Mouse (Mus musculus) stomach, postnatal 0 days (tissue): ENCODE measurements around the gene Zfp273. TPM values are rescaled to one million over a fixed set of nuclear protein-coding genes. Genes with fewer than 3 reads are reported as not detected.
"Not testable (repeated sequence)": the region's sequence is repeated elsewhere in the genome, so short reads cannot be mapped to it uniquely, and the experiment has no call there.

ENCODE experiments used
- ATAC-seq: fragments of 200-750 bp; cut with Nextera tagmentation; 2 replicates; pipeline ENCODE4 v1.8.0; 2017; ENCODE audit not compliant: low FRiP score, low TSS enrichment
- DNase-seq: peaks from one replicate; pipeline ENCODE4 v3.0.0-alpha.2; 2016; ENCODE audit warnings: low spot score
- H3K27ac ChIP-seq: fragments of 300-500 bp; sonication (generic); replicated peaks from 2 replicates; pipeline ENCODE4 v1.5.1; 2014; ENCODE audit warnings: mild to moderate bottlenecking, control low read depth
- H3K27me3 ChIP-seq: fragments of 300-500 bp; sonication (generic); 2 replicates; pipeline ENCODE4 v1.6.1; 2014; ENCODE audit warnings: low read length; ENCODE audit not compliant: control insufficient read depth, insufficient read depth
- H3K36me3 ChIP-seq: fragments of 300-500 bp; sonication (generic); 2 replicates; pipeline ENCODE4 v1.6.1; 2014; ENCODE audit warnings: low read length, mixed read lengths; ENCODE audit not compliant: control insufficient read depth, insufficient read depth
- H3K4me1 ChIP-seq: fragments of 300-500 bp; sonication (generic); replicated peaks from 2 replicates; pipeline ENCODE4 v1.6.1; 2014; ENCODE audit warnings: antibody characterized with exemption; ENCODE audit not compliant: control insufficient read depth, insufficient read depth
- H3K4me2 ChIP-seq: fragments of 300-500 bp; sonication (generic); replicated peaks from 2 replicates; pipeline ENCODE4 v1.6.1; 2014; ENCODE audit warnings: low read depth, mild to moderate bottlenecking, control low read depth, moderate library complexity
- H3K4me3 ChIP-seq: fragments of 300-500 bp; sonication (generic); 2 replicates; pipeline ENCODE4 v1.5.1; 2014; ENCODE audit warnings: low read depth, low read length, control low read depth
- H3K9ac ChIP-seq: fragments of 300-500 bp; sonication (generic); 2 replicates; pipeline ENCODE4 v1.6.1; 2014; ENCODE audit warnings: mild to moderate bottlenecking, low read length, control low read depth, mixed read lengths
- H3K9me3 ChIP-seq: fragments of 300-500 bp; sonication (generic); 2 replicates; pipeline ENCODE4 v1.6.1; 2016; ENCODE audit warnings: low read length; ENCODE audit not compliant: control insufficient read depth
- CTCF ChIP-seq: IDR thresholded peaks from 2 replicates; pipeline ENCODE4 v1.5.1; 2016; ENCODE audit warnings: antibody characterized with exemption, low read depth, mild to moderate bottlenecking, moderate library complexity
- EP300 ChIP-seq: optimal IDR thresholded peaks from 2 replicates; pipeline ENCODE3; 2016; ENCODE audit warnings: antibody characterized with exemption
- WGBS: fragments of 180-500 bp; shearing (Covaris S2); extraction: QIAGEN DNeasy Blood & Tissue Kit; methylation state at CpG from one replicate; pipeline ENCODE4 v1.1.7; 2014; 5-methylcytosine and 5-hydroxymethylcytosine counted together
- polyA plus RNA-seq: library from polyadenylated mRNA; unstranded; fragments of >200 nt; fragmentation: Nextera tagmentation; extraction: Ambion mirVana; gene quantifications from 2 replicates; pipeline ENCODE4 v1.2.1, GENCODE M21; 2015

The Zfp273 gene
- polyA plus RNA-seq, 1 experiment from 2014 or later = 2.3 TPM

GRCm38 (mm10) chr13:67811651-67812210, 1.8 kb upstream of the Zfp273 start:
- no peak for TF ChIP-seq EP300
- TF ChIP-seq CTCF = no peak
- H3K36me3 ChIP-seq = no peaks in the 10 kb centered on the region
- ATAC-seq = no peak
- no peak overlapping the region for H3K9ac ChIP-seq
- no peaks in the 10 kb centered on the region for H3K27me3 ChIP-seq
- H3K4me3 ChIP-seq = no peak overlapping the region
- H3K9me3 ChIP-seq = no peaks in the 10 kb centered on the region
- no peak for DNase-seq
- H3K4me2 ChIP-seq = no peak overlapping the region
- WGBS = 36% methylated on average over 1 of the region's 1 CpGs
- no peaks in the 10 kb centered on the region for H3K4me1 ChIP-seq
- no peak overlapping the region for H3K27ac ChIP-seq

- Histone ChIP-seq H3K9me3 (no peaks in the 10 kb centered on the region), H3K4me1 (no peaks in the 10 kb centered on the region), H3K36me3 (no peaks in the 10 kb centered on the region), H3K27ac (no peak overlapping the region; the same call in 1 of the 2 replicates), H3K9ac (no peak overlapping the region), H3K27me3 (no peaks in the 10 kb centered on the region), H3K4me3 (peak overlapping the region; percentile 88), H3K4me2 (peak overlapping the region; percentile 59)
- DNase-seq (no peak), ATAC-seq (no peak)
- TF ChIP-seq CTCF = no peak
- WGBS = 72% methylated on average over 8 of the region's 8 CpGs
Observed at GRCm38 (mm10) chr13:67812961-67813709, 405 bp upstream of the Zfp273 start.

- no peak overlapping the region for H3K9ac ChIP-seq
- 0 out of 2 replicates have a peak, but pooled peaks cover 2% of the 10 kb centered on the region for H3K36me3 ChIP-seq
- H3K4me1 ChIP-seq = no peaks in the 10 kb centered on the region
- TF ChIP-seq EP300 (no peak), CTCF (no peak)
- H3K4me2 ChIP-seq = no peak overlapping the region
- no peaks in the 10 kb centered on the region for H3K27me3 ChIP-seq
- no peak overlapping the region for H3K4me3 ChIP-seq
- H3K27ac ChIP-seq = no peak overlapping the region
- no peak for ATAC-seq
- peaks cover 5% of the 10 kb centered on the region; the same call in 1 of the 2 replicates for H3K9me3 ChIP-seq
- no peak for DNase-seq
- 64% methylated on average over 1 of the region's 1 CpGs for WGBS
Observed at GRCm38 (mm10) chr13:67818636-67819035, 5.1 kb downstream of the Zfp273 start.

- Histone ChIP-seq H3K4me1 (no peaks in the 10 kb centered on the region), H3K4me2 (peak within 1 kb of the TSS; percentile 72), H3K27me3 (no peaks in the 10 kb centered on the region), H3K4me3 (peak within 1 kb of the TSS; percentile 50), H3K9ac (peak within 1 kb of the TSS; percentile 71), H3K27ac (no peak within 1 kb of the TSS), H3K9me3 (no peaks in the 10 kb centered on the region), H3K36me3 (no peaks in the 10 kb centered on the region)
- WGBS = 2% methylated on average over 14 of the region's 14 CpGs
- ATAC-seq (peak; percentile 70), DNase-seq (peak; percentile 56)
- TF ChIP-seq EP300 (no peak), CTCF (no peak)
Observed at GRCm38 (mm10) chr13:67830911-67831336, 17.4 kb downstream of the Zfp273 start, which contains the start of gene Gm10037. TSS of gene Gm10037 (plus strand) at chr13:67831106.

- not testable (repeated sequence) for ATAC-seq
Observed at GRCm38 (mm10) chr13:67833137-67833536, 19.6 kb downstream of the Zfp273 start.

GRCm38 (mm10) chr13:67843775-67844118, 30.2 kb downstream of the Zfp273 start:
- Histone ChIP-seq H3K27ac (no peak overlapping the region), H3K4me2 (peak overlapping the region; percentile 49), H3K4me3 (peak overlapping the region; percentile 31), H3K36me3 (no peaks in the 10 kb centered on the region), H3K9ac (no peak overlapping the region), H3K27me3 (no peaks in the 10 kb centered on the region), H3K4me1 (no peaks in the 10 kb centered on the region), H3K9me3 (no peaks in the 10 kb centered on the region)
- TF ChIP-seq CTCF (no peak), EP300 (no peak)
- ATAC-seq = no peak
- DNase-seq = no peak
- 44% methylated on average over 6 of the region's 6 CpGs for WGBS

More at GRCm38 (mm10) chr13:67833137-67833536, 19.6 kb downstream of the Zfp273 start:
- H3K4me1 ChIP-seq, H3K36me3 ChIP-seq, H3K4me2 ChIP-seq, H3K9ac ChIP-seq, DNase-seq, H3K27ac ChIP-seq, H3K4me3 ChIP-seq, H3K9me3 ChIP-seq, H3K27me3 ChIP-seq: not testable (repeated sequence)
- TF ChIP-seq CTCF = peak; percentile 57
